Mouse (Mus musculus): ENCODE results near the gene B4galt1. TPM values are rescaled to one million over a fixed set of nuclear protein-coding genes. Genes with fewer than 3 reads are reported as not detected.

B4galt1 gene
- polyA plus RNA-seq, 1 experiment from 2014 or later: 7.6 TPM

DNA sequence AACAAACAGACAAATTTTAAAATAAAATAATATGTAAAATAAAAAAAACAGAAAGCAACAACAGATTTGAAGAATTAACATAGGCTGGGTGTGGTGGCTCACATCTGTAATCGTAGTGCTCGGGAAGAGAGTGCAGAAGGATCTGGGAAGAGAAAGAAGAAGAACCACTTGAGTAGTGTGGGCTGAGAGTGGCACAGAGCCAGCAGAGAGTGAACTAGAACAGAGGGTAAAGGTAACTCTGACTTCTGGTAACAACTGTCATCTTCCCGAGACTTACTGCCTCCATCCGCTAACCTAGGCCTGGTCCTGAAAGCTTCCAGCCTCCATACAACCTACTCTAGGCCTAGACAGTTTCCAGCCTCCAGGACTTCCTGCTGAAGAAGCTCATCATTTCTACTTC is 62.6 kb downstream of the B4galt1 start:
- H3K27ac ChIP-seq (replicated peaks; ENCODE audit: low read depth, low read length): no peak overlapping the region
- no peaks in the 10 kb centered on the region for H3K9me3 ChIP-seq (ENCODE audit: control insufficient read depth, low read length)
- no peaks in the 10 kb centered on the region for H3K4me1 ChIP-seq (ENCODE audit: control insufficient read depth, insufficient read depth, low read length)
- H3K36me3 ChIP-seq (ENCODE audit: control insufficient read depth, insufficient read depth, low read length): no peaks in the 10 kb centered on the region
- ATAC-seq (ENCODE audit: low FRiP score, low TSS enrichment) (no peak), DNase-seq (no peak)
- no peaks in the 10 kb centered on the region for H3K27me3 ChIP-seq (ENCODE audit: control insufficient read depth, insufficient read depth, low read length)
- WGBS: 99% methylated on average over 4 of the region's 4 CpGs
- H3K4me2 ChIP-seq (ENCODE audit: low read length): no peak overlapping the region
- H3K4me3 ChIP-seq (replicated peaks; ENCODE audit: low read depth, low read length): no peak overlapping the region
- no peak overlapping the region for H3K9ac ChIP-seq (replicated peaks; ENCODE audit: low read length)

DNA sequence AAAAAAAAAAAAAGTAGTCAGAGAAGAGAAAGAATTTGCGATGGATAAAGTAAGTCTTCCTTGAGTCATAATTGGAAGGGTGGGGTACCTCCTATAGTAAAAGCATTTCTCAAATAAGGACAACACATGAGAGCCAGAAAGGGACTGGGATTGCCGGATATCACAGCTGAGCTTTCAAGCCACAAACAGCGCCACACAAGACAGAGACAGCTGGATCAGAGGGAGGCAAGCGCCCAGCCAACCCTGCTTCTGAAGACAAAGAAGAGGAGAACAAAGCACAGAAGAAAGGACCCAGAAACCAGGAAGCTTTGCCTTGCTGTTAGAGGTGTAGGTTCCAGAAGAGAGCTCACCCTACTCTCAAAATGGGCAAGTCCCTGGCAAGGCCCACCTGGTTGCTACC is 67.2 kb downstream of the B4galt1 start:
- ATAC-seq (ENCODE audit: low FRiP score, low TSS enrichment): no peak
- no peak for DNase-seq
- Histone ChIP-seq H3K27me3 (ENCODE audit: control insufficient read depth, insufficient read depth, low read length) (no peaks in the 10 kb centered on the region), H3K4me2 (ENCODE audit: low read length) (no peak overlapping the region), H3K9me3 (ENCODE audit: control insufficient read depth, low read length) (no peaks in the 10 kb centered on the region), H3K27ac (replicated peaks; ENCODE audit: low read depth, low read length) (no peak overlapping the region), H3K9ac (replicated peaks; ENCODE audit: low read length) (no peak overlapping the region), H3K36me3 (ENCODE audit: control insufficient read depth, insufficient read depth, low read length) (no peaks in the 10 kb centered on the region), H3K4me3 (replicated peaks; ENCODE audit: low read depth, low read length) (no peak overlapping the region), H3K4me1 (ENCODE audit: control insufficient read depth, insufficient read depth, low read length) (no peaks in the 10 kb centered on the region)
- WGBS: 60% methylated on average over 4 of the region's 4 CpGs

DNA sequence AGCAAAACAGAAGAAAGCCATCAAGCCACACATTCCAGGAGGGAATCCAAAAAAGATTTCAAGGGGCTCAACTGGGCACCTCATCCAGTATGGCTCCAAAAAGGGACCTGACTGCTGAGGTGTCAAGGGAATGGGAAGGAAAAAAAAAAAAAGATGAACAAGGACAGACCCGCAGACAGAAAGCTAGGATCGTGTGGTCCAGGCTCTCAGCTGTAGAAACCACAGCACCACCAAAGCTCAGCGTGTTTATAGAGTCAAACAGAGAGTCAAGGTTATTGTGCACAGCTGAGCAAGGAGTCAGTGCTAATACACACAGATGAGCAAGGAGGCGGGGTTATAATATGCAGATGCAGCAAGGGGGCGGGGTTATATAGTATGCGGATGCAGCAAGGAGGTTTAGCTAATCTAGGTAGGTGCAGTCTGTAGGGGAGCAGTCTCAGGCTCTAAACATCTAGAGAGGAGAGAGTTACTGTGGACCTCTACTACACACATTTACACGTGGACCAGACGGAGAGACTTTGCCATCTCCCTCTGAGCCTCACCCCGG is 68.1 kb downstream of the B4galt1 start:
- no peak for ATAC-seq (ENCODE audit: low FRiP score, low TSS enrichment)
- WGBS: 76% methylated on average over 9 of the region's 9 CpGs

DNA sequence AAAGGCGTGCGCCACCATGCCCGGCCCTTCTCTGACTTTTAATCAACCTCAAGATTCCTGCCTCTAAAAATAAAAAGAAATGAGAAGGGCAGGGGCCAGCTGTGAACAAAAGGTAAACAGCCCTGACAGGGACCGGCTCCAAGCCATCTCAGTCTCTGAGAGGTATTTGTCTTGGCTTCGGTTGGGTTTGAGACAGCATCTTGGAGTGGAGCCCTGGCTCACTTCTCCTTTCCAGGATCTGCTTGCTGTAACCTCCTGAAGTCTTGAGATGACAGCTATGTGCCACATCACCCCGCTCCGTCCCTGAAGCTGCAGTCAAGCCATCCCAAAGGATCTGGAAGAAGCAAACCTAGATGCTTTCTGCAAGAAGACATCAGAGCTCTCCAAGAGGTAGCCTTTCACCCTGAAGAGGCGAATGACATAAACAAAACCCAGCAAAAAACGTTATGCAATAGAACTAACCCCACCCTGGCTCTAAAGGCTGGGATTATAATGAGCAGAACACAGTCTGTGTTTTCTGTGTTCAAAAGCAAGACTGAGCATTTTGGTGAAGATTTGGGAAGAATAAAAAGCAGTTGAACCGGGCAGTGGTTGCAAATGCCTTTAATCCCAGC is 69.1 kb downstream of the B4galt1 start:
- H3K9me3 ChIP-seq (ENCODE audit: control insufficient read depth, low read length): no peaks in the 10 kb centered on the region
- H3K4me3 ChIP-seq (replicated peaks; ENCODE audit: low read depth, low read length): no peak overlapping the region
- no peak for DNase-seq
- 88% methylated on average over 10 of the region's 10 CpGs for WGBS
- no peak for ATAC-seq (ENCODE audit: low FRiP score, low TSS enrichment)
- H3K9ac ChIP-seq (replicated peaks; ENCODE audit: low read length): no peak overlapping the region
- no peaks in the 10 kb centered on the region for H3K27me3 ChIP-seq (ENCODE audit: control insufficient read depth, insufficient read depth, low read length)
- no peak overlapping the region for H3K4me2 ChIP-seq (ENCODE audit: low read length)
- H3K27ac ChIP-seq (replicated peaks; ENCODE audit: low read depth, low read length): no peak overlapping the region
- no peaks in the 10 kb centered on the region for H3K36me3 ChIP-seq (ENCODE audit: control insufficient read depth, insufficient read depth, low read length)
- H3K4me1 ChIP-seq (ENCODE audit: control insufficient read depth, insufficient read depth, low read length): no peaks in the 10 kb centered on the region

More for the DNA sequence above, 68.1 kb downstream of the B4galt1 start:
- Histone ChIP-seq H3K27ac (replicated peaks; ENCODE audit: low read depth, low read length) (no peak overlapping the region), H3K4me2 (ENCODE audit: low read length) (no peak overlapping the region), H3K27me3 (ENCODE audit: control insufficient read depth, insufficient read depth, low read length) (no peaks in the 10 kb centered on the region), H3K9me3 (ENCODE audit: control insufficient read depth, low read length) (no peaks in the 10 kb centered on the region), H3K9ac (replicated peaks; ENCODE audit: low read length) (no peak overlapping the region), H3K4me1 (ENCODE audit: control insufficient read depth, insufficient read depth, low read length) (no peaks in the 10 kb centered on the region), H3K36me3 (ENCODE audit: control insufficient read depth, insufficient read depth, low read length) (no peaks in the 10 kb centered on the region), H3K4me3 (replicated peaks; ENCODE audit: low read depth, low read length) (no peak overlapping the region)
- no peak for DNase-seq

DNA sequence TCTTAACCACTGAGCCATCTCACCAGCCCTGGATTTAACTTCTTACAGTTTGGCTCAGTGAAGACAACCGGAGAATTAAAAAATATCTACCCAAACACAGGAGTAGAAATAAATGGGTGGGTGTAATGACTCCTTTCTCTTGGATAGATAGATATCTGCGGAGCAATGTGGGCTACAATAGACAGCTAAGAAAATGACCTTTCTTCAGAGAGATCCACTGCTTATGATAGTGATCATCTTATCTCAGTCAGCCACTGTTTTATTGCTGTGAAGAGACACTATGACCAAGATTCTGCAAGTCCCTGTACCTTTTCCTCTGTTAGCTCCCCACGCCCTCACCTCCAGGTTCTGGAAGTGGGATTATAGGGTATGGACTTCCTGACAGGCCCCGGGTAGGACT is 70.8 kb downstream of the B4galt1 start:
- no peak overlapping the region for H3K4me3 ChIP-seq (replicated peaks; ENCODE audit: low read depth, low read length)
- H3K27me3 ChIP-seq (ENCODE audit: control insufficient read depth, insufficient read depth, low read length): no peaks in the 10 kb centered on the region
- 96% methylated on average over 4 of the region's 4 CpGs for WGBS
- H3K27ac ChIP-seq (replicated peaks; ENCODE audit: low read depth, low read length): no peak overlapping the region
- DNase-seq (no peak), ATAC-seq (ENCODE audit: low FRiP score, low TSS enrichment) (no peak)
- no peak overlapping the region for H3K9ac ChIP-seq (replicated peaks; ENCODE audit: low read length)
- no peaks in the 10 kb centered on the region for H3K9me3 ChIP-seq (ENCODE audit: control insufficient read depth, low read length)
- H3K4me1 ChIP-seq (ENCODE audit: control insufficient read depth, insufficient read depth, low read length): no peaks in the 10 kb centered on the region
- H3K4me2 ChIP-seq (ENCODE audit: low read length): no peak overlapping the region
- H3K36me3 ChIP-seq (ENCODE audit: control insufficient read depth, insufficient read depth, low read length): no peaks in the 10 kb centered on the region

DNA sequence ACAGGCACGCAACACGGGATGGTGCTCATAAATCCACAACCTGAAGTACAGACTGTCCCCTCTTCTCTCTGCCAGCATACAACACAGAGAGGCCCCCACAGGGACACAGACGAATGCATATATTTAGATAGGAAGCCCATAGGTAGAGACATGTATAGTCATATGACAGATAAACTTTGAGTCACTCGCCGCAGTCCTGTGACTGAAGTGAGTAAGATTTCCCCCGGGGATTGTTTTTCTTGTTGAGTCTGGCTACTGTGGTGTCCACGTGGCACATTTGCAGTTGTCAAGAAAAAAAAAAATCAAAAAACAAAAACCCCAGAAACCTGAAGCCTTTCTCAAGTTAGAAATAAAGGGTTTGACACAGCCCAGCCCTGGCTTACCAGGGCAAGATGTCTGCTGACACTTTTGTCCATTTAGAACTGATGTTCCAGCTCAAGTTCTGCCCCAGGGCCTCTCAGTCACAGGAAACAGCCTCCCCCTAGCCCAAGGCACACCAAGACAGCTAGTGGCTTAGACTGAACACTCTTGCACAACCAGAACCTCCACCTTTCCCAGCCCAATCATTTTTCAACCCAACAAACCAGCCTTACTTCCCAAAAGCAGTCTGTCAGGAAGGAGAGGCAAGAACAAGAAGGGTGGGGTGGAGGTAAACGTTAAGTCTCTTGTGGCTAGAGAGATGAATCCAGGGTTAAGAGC is 71.9 kb downstream of the B4galt1 start:
- no peaks in the 10 kb centered on the region for H3K9me3 ChIP-seq (ENCODE audit: control insufficient read depth, low read length)
- H3K4me3 ChIP-seq (replicated peaks; ENCODE audit: low read depth, low read length): no peak overlapping the region
- H3K27ac ChIP-seq (replicated peaks; ENCODE audit: low read depth, low read length): no peak overlapping the region
- 83% methylated on average over 8 of the region's 8 CpGs for WGBS
- ATAC-seq (ENCODE audit: low FRiP score, low TSS enrichment): no peak
- no peaks in the 10 kb centered on the region for H3K36me3 ChIP-seq (ENCODE audit: control insufficient read depth, insufficient read depth, low read length)
- H3K9ac ChIP-seq (replicated peaks; ENCODE audit: low read length): no peak overlapping the region
- no peaks in the 10 kb centered on the region for H3K27me3 ChIP-seq (ENCODE audit: control insufficient read depth, insufficient read depth, low read length)
- H3K4me2 ChIP-seq (ENCODE audit: low read length): no peak overlapping the region
- no peaks in the 10 kb centered on the region for H3K4me1 ChIP-seq (ENCODE audit: control insufficient read depth, insufficient read depth, low read length)
- no peak for DNase-seq

DNA sequence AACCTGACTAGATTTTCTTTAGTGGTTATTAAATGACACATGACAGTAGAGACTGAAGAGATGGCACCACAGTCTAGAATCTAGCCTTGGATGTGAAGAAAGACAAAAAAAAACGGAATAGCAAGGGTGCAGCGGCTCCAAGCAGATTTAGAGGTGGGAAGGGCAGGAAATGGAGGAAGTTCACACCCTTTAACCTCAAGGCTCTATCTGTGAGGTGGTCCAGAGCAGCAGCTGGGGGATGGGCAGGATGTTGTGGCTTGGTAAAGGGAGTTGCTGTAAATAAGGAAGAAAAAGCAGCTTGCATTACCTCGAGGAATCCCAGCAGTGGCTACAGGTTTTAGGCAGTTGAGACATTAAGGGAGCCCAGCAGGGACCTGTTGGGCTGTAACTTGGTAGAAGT is 72.7 kb downstream of the B4galt1 start:
- no peaks in the 10 kb centered on the region for H3K9me3 ChIP-seq (ENCODE audit: control insufficient read depth, low read length)

DNA sequence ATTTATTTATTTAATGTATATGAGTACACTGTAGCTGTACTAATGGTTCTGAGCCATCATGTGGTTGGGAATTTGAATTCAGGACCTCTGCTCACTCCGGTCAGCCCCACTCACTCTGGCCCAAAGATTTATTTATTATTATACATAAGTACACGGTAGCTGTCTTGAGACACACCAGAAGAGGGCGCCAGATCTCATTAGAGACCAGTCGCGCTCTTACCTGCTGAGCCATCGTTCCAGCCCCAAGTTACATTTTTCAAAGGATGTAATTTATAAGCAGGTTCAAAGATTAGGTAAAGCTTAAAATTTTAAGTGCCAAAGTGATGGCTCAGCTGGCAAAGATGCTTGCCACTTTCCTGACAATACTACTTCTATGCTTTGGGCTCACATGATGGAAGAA is 75.1 kb downstream of the B4galt1 start:
- 85% methylated on average over 6 of the region's 6 CpGs for WGBS
- Histone ChIP-seq H3K4me3 (replicated peaks; ENCODE audit: low read depth, low read length) (no peak overlapping the region), H3K9me3 (ENCODE audit: control insufficient read depth, low read length) (no peaks in the 10 kb centered on the region), H3K36me3 (ENCODE audit: control insufficient read depth, insufficient read depth, low read length) (no peaks in the 10 kb centered on the region), H3K27me3 (ENCODE audit: control insufficient read depth, insufficient read depth, low read length) (no peaks in the 10 kb centered on the region), H3K4me2 (ENCODE audit: low read length) (no peak overlapping the region), H3K4me1 (ENCODE audit: control insufficient read depth, insufficient read depth, low read length) (0 out of 2 replicates have a peak, but pooled peaks cover 4% of the 10 kb centered on the region), H3K27ac (replicated peaks; ENCODE audit: low read depth, low read length) (no peak overlapping the region), H3K9ac (replicated peaks; ENCODE audit: low read length) (no peak overlapping the region)
- ATAC-seq (ENCODE audit: low FRiP score, low TSS enrichment) (no peak), DNase-seq (peak; percentile 8)

More for the DNA sequence above, 72.7 kb downstream of the B4galt1 start:
- no peaks in the 10 kb centered on the region for H3K4me1 ChIP-seq (ENCODE audit: control insufficient read depth, insufficient read depth, low read length)
- H3K27me3 ChIP-seq (ENCODE audit: control insufficient read depth, insufficient read depth, low read length): no peaks in the 10 kb centered on the region
- DNase-seq (no peak), ATAC-seq (ENCODE audit: low FRiP score, low TSS enrichment) (no peak)
- no peak overlapping the region for H3K9ac ChIP-seq (replicated peaks; ENCODE audit: low read length)
- H3K36me3 ChIP-seq (ENCODE audit: control insufficient read depth, insufficient read depth, low read length): no peaks in the 10 kb centered on the region
- H3K4me2 ChIP-seq (ENCODE audit: low read length): no peak overlapping the region
- H3K4me3 ChIP-seq (replicated peaks; ENCODE audit: low read depth, low read length): no peak overlapping the region
- no peak overlapping the region for H3K27ac ChIP-seq (replicated peaks; ENCODE audit: low read depth, low read length)
- WGBS: 51% methylated on average over 3 of the region's 3 CpGs

DNA sequence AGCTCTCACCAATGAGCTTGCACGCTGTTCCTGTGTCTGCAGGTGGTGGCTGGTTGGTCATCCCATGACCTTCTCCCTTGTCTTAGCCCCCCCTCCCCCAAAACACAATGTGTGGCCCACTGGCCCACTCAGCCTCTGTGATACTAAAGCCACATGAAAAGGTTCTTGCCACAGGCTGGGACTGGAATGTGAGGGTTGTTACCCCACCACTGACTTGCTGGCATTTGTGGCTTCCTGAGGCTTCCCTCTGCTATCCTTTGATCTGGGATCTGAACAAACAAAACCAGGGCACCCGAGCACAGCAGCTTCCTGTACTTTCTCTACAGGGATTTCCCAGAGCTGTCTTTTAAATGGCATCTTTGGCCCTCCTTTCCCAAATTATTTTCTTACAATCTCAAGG is 76.7 kb downstream of the B4galt1 start:
- 15% methylated on average over 2 of the region's 2 CpGs for WGBS
- H3K9me3 ChIP-seq (ENCODE audit: control insufficient read depth, low read length): no peaks in the 10 kb centered on the region
- 0 out of 2 replicates have a peak, but pooled peaks cover 4% of the 10 kb centered on the region for H3K4me1 ChIP-seq (ENCODE audit: control insufficient read depth, insufficient read depth, low read length)
- DNase-seq (no peak), ATAC-seq (ENCODE audit: low FRiP score, low TSS enrichment) (no peak)
- H3K9ac ChIP-seq (replicated peaks; ENCODE audit: low read length): no peak overlapping the region
- H3K27ac ChIP-seq (replicated peaks; ENCODE audit: low read depth, low read length): no peak overlapping the region
- no peak overlapping the region for H3K4me3 ChIP-seq (replicated peaks; ENCODE audit: low read depth, low read length)
- H3K36me3 ChIP-seq (ENCODE audit: control insufficient read depth, insufficient read depth, low read length): no peaks in the 10 kb centered on the region
- no peaks in the 10 kb centered on the region for H3K27me3 ChIP-seq (ENCODE audit: control insufficient read depth, insufficient read depth, low read length)
- no peak overlapping the region for H3K4me2 ChIP-seq (ENCODE audit: low read length)
